Mouse (Mus musculus) lung, postnatal 0 days (tissue): ENCODE data around the gene Hs2st1.

ENCODE experiments used
- CTCF ChIP-seq: IDR thresholded peaks from 2 replicates; pipeline ENCODE4 v1.5.1; 2016; ENCODE audit warnings: antibody characterized with exemption, mild to moderate bottlenecking
- EP300 ChIP-seq: IDR thresholded peaks from 2 replicates; pipeline ENCODE4 v1.6.1; 2016; ENCODE audit warnings: antibody characterized with exemption, mild to moderate bottlenecking, control low read depth

DNA sequence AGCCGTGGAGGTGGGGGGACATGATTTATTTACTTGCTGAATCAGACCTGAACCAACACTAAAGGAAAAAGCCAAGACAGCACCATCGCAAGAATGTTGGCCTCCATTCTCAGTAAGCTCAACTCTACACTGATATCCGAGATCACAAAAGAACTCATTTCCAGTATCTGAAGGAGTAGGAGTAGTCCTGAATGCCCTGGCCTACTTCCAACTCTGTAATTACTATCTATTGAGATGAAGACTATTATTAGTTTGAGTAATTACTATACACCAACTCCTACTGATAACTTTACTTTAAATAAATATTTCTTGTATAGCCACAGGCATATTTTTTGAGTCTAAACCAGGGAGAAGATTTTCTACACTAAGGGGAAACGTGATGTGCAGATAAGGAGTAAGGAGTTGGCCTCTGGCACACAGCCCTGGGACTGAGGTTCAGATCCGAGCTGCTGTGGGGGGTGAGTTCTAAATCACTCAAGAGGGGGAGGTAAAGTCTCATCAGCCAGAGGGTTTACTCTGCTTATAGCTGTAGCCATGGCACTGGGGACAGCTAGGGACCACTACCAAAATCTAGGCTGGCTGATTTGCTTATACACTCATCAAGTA is 109.7 kb downstream of the Hs2st1 start:
- TF ChIP-seq CTCF (no peak), EP300 (no peak)
